Mouse (Mus musculus) limb, embryonic 14.5 days (tissue): ENCODE measurements around the gene Cep70. TPM values are rescaled to one million over a fixed set of nuclear protein-coding genes. Genes with fewer than 3 reads are reported as not detected.

ENCODE experiments used
- ATAC-seq: fragments of 200-750 bp; cut with Nextera tagmentation; 2 replicates; pipeline ENCODE4 v1.8.0; 2017; ENCODE audit warnings: low read depth, moderate number of reproducible peaks, moderate TSS enrichment; ENCODE audit not compliant: low FRiP score
- DNase-seq: peaks from one replicate; pipeline ENCODE4 v3.0.0-alpha.2; 2015; ENCODE audit warnings: low spot score
- H3K27ac ChIP-seq: fragments of 300-500 bp; sonication (generic); replicated peaks from 2 replicates; pipeline ENCODE4 v1.5.1; 2014; ENCODE audit warnings: low read depth, mild to moderate bottlenecking, low read length, moderate library complexity, mixed read lengths
- H3K27me3 ChIP-seq: fragments of 300-500 bp; sonication (generic); 2 replicates; pipeline ENCODE4 v1.6.1; 2014; ENCODE audit warnings: low read length, mixed read lengths; ENCODE audit not compliant: control insufficient read depth, insufficient read depth
- H3K36me3 ChIP-seq: fragments of 300-500 bp; sonication (generic); 2 replicates; pipeline ENCODE4 v1.6.1; 2014; ENCODE audit warnings: mild to moderate bottlenecking, low read length, moderate library complexity, mixed read lengths; ENCODE audit not compliant: control insufficient read depth, insufficient read depth
- H3K4me1 ChIP-seq: fragments of 300-500 bp; sonication (generic); 2 replicates; pipeline ENCODE4 v1.6.1; 2014; ENCODE audit warnings: antibody characterized with exemption, low read length, mixed read lengths; ENCODE audit not compliant: control insufficient read depth, insufficient read depth
- H3K4me2 ChIP-seq: fragments of 300-500 bp; sonication (generic); replicated peaks from 2 replicates; pipeline ENCODE4 v1.6.1; 2014; ENCODE audit warnings: low read depth, mild to moderate bottlenecking, low read length, moderate library complexity; ENCODE audit not compliant: severe bottlenecking
- H3K4me3 ChIP-seq: fragments of 300-500 bp; sonication (generic); replicated peaks from 2 replicates; pipeline ENCODE4 v1.5.1; 2014; ENCODE audit warnings: low read length
- H3K9ac ChIP-seq: fragments of 300-500 bp; sonication (generic); 2 replicates; pipeline ENCODE4 v1.6.1; 2014; ENCODE audit warnings: mild to moderate bottlenecking, low read depth, low read length, moderate library complexity; ENCODE audit not compliant: severe bottlenecking
- H3K9me3 ChIP-seq: fragments of 300-500 bp; sonication (generic); 2 replicates; pipeline ENCODE4 v1.6.1; 2016; ENCODE audit warnings: low read length; ENCODE audit not compliant: control insufficient read depth
- POLR2A ChIP-seq: fragments of 200-500 bp; IDR thresholded peaks from 2 replicates; pipeline ENCODE4 v1.8.0; 2012; ENCODE audit warnings: inconsistent platforms, mild to moderate bottlenecking, moderate library complexity, borderline replicate concordance; ENCODE audit not compliant: insufficient read depth, insufficient read length; ENCODE audit errors: extremely low read depth
- WGBS: fragments of 180-500 bp; shearing (Covaris S2); extraction: QIAGEN DNeasy Blood & Tissue Kit; methylation state at CpG from one replicate; pipeline ENCODE4 v1.1.7; 2014; 5-methylcytosine and 5-hydroxymethylcytosine counted together
- polyA plus RNA-seq, 2 experiments: library from polyadenylated mRNA; depleted of rRNA in 1 of 2; stranded (reverse) in 1 of 2; unstranded in 1 of 2; fragments of >200 nt; fragmentation: Nextera tagmentation in 1 of 2; extraction: Ambion mirVana in 1 of 2; gene quantifications; 2 replicates each; pipeline versions ENCODE4 v1.2.1 to v1.2.3; 2012 to 2014

Cep70 gene
- polyA plus RNA-seq, 2 experiments: 16.6 to 23.9 TPM

- Histone ChIP-seq H3K36me3 (peaks cover 4% of the 10 kb centered on the region; the same call in 1 of the 2 replicates), H3K4me2 (peak overlapping the region; percentile 61), H3K27ac (no peak overlapping the region), H3K9ac (no peak overlapping the region), H3K4me3 (no peak overlapping the region), H3K27me3 (no peaks in the 10 kb centered on the region), H3K4me1 (peaks cover 2% of the 10 kb centered on the region; the same call in 1 of the 2 replicates), H3K9me3 (no peaks in the 10 kb centered on the region)
- ATAC-seq (no peak), DNase-seq (peak; percentile 67)
- TF ChIP-seq POLR2A: no peak
- WGBS: 2% methylated on average over 7 of the region's 7 CpGs
Measured at GRCm38 (mm10) chr9:99242035-99242434, 1.1 kb upstream of the Cep70 start.

GRCm38 (mm10) chr9:99242533-99243189 lies 506 bp upstream of the Cep70 start:
- DNase-seq: no peak
- 8% methylated on average over 17 of the region's 17 CpGs for WGBS
- peaks cover 2% of the 10 kb centered on the region; the same call in 1 of the 2 replicates for H3K4me1 ChIP-seq
- peak overlapping the region; percentile 61 for H3K4me2 ChIP-seq
- H3K27ac ChIP-seq: no peak overlapping the region; the same call in 1 of the 2 replicates
- no peaks in the 10 kb centered on the region for H3K27me3 ChIP-seq
- H3K4me3 ChIP-seq: peak overlapping the region; percentile 84
- peak overlapping the region; percentile 74; the same call in 1 of the 2 replicates for H3K9ac ChIP-seq
- ATAC-seq: peak; percentile 78
- H3K9me3 ChIP-seq: no peaks in the 10 kb centered on the region
- TF ChIP-seq POLR2A: no peak
- H3K36me3 ChIP-seq: peaks cover 4% of the 10 kb centered on the region; the same call in 1 of the 2 replicates

GRCm38 (mm10) chr9:99243895-99244293 lies 727 bp downstream of the Cep70 start:
- Histone ChIP-seq H3K27me3 (no peaks in the 10 kb centered on the region), H3K27ac (no peak overlapping the region), H3K9me3 (no peaks in the 10 kb centered on the region), H3K36me3 (peaks cover 6% of the 10 kb centered on the region; the same call in 1 of the 2 replicates), H3K9ac (peak overlapping the region; percentile 74), H3K4me3 (peak overlapping the region; percentile 84), H3K4me2 (peak overlapping the region; percentile 61), H3K4me1 (peaks cover 2% of the 10 kb centered on the region; the same call in 1 of the 2 replicates)
- 3% methylated on average over 10 of the region's 10 CpGs for WGBS
- DNase-seq (no peak), ATAC-seq (no peak)
- TF ChIP-seq POLR2A: no peak

GRCm38 (mm10) chr9:99248304-99248703 lies 5.1 kb downstream of the Cep70 start:
- no peaks in the 10 kb centered on the region for H3K27me3 ChIP-seq
- TF ChIP-seq POLR2A: no peak
- no peak overlapping the region for H3K4me2 ChIP-seq
- H3K9ac ChIP-seq: no peak overlapping the region
- 56% methylated on average over 8 of the region's 8 CpGs for WGBS
- H3K9me3 ChIP-seq: no peaks in the 10 kb centered on the region
- peaks cover 7% of the 10 kb centered on the region; the same call in 1 of the 2 replicates for H3K36me3 ChIP-seq
- no peak overlapping the region for H3K27ac ChIP-seq
- H3K4me3 ChIP-seq: no peak overlapping the region
- ATAC-seq (no peak), DNase-seq (no peak)
- H3K4me1 ChIP-seq: no peaks in the 10 kb centered on the region

GRCm38 (mm10) chr9:99248906-99249305 lies 5.7 kb downstream of the Cep70 start:
- no peak overlapping the region for H3K4me2 ChIP-seq
- H3K36me3 ChIP-seq: peaks cover 11% of the 10 kb centered on the region
- no peaks in the 10 kb centered on the region for H3K9me3 ChIP-seq
- DNase-seq (no peak), ATAC-seq (no peak)
- no peak overlapping the region for H3K9ac ChIP-seq
- TF ChIP-seq POLR2A: no peak
- H3K4me3 ChIP-seq: no peak overlapping the region
- no peaks in the 10 kb centered on the region for H3K27me3 ChIP-seq
- 97% methylated on average over 4 of the region's 4 CpGs for WGBS
- H3K4me1 ChIP-seq: no peaks in the 10 kb centered on the region
- H3K27ac ChIP-seq: no peak overlapping the region
